Mouse (Mus musculus) MEL (cell line): ENCODE results near the gene Tmem132b. TPM values are rescaled to one million over a fixed set of nuclear protein-coding genes. Genes with fewer than 3 reads are reported as not detected.

Source experiments
- DNase-seq: peaks from one replicate; pipeline ENCODE4 v3.0.0; 2011; ENCODE audit warnings: low read depth, low spot score
- H3K27ac ChIP-seq: 2 replicates; pipeline ENCODE4 v1.5.1; 2012; ENCODE audit warnings: low read depth, mild to moderate bottlenecking, control low read depth, low read length, moderate library complexity; ENCODE audit not compliant: control insufficient read depth
- H3K27me3 ChIP-seq, 2 experiments: fragments of 150-350 bp in 1 of 2; sonication (generic) in 1 of 2; 2 replicates each; pipeline ENCODE4 v1.6.1; 2012; ENCODE audit warnings: low read length in 2 of 2, mild to moderate bottlenecking in 2 of 2, improper control_type of control experiment in 1 of 2, moderate library complexity in 1 of 2; ENCODE audit not compliant: insufficient read depth in 2 of 2, control insufficient read depth in 1 of 2
- H3K36me3 ChIP-seq, 2 experiments: 2 replicates each; pipeline ENCODE4 v1.6.1; 2012 to 2014; ENCODE audit warnings: low read length in 2 of 2, improper control_type of control experiment in 1 of 2, inconsistent platforms in 1 of 2, mild to moderate bottlenecking in 1 of 2; ENCODE audit not compliant: insufficient read depth in 2 of 2, control insufficient read depth in 1 of 2
- H3K4me1 ChIP-seq, 2 experiments: fragments of 150-350 bp in 1 of 2; sonication (generic) in 1 of 2; 2 replicates each; pipeline ENCODE4 v1.6.1; 2012; ENCODE audit warnings: low read length in 2 of 2, improper control_type of control experiment in 1 of 2, mild to moderate bottlenecking in 1 of 2; ENCODE audit not compliant: insufficient read depth in 2 of 2, control insufficient read depth in 1 of 2
- H3K4me3 ChIP-seq, 2 experiments: fragments of 150-350 bp in 1 of 2; sonication (generic) in 1 of 2; 2 replicates each; pipeline ENCODE4 v1.5.1; 2012; ENCODE audit warnings: low read depth in 2 of 2, low read length in 2 of 2, mild to moderate bottlenecking in 2 of 2, moderate library complexity in 2 of 2, control low read depth in 1 of 2, improper control_type of control experiment in 1 of 2; ENCODE audit not compliant: control insufficient read depth in 1 of 2, insufficient read depth in 1 of 2
- H3K79me2 ChIP-seq: 2 replicates; pipeline ENCODE4 v1.6.1; 2012; ENCODE audit warnings: mild to moderate bottlenecking, low read length, moderate library complexity; ENCODE audit not compliant: control insufficient read depth, poor library complexity, insufficient read depth
- H3K9ac ChIP-seq: 2 replicates; pipeline ENCODE4 v1.6.1; 2012; ENCODE audit warnings: low read depth, mild to moderate bottlenecking, control low read depth, low read length, moderate library complexity; ENCODE audit not compliant: control insufficient read depth, poor library complexity, severe bottlenecking
- H3K9me3 ChIP-seq: fragments of 150-350 bp; sonication (generic); replicated peaks from 2 replicates; pipeline ENCODE4 v1.6.1; 2012; ENCODE audit warnings: mild to moderate bottlenecking, low read length, improper control_type of control experiment, moderate library complexity; ENCODE audit not compliant: insufficient read depth
- BHLHE40 ChIP-seq: IDR thresholded peaks from 2 replicates; pipeline ENCODE4 v1.6.1; 2012; ENCODE audit warnings: low read depth, mild to moderate bottlenecking, inconsistent platforms, low read length, improper control_type of control experiment, borderline replicate concordance
- CHD1 ChIP-seq: IDR thresholded peaks from 2 replicates; pipeline ENCODE4 v1.6.1; 2012; ENCODE audit warnings: low read depth, mild to moderate bottlenecking, inconsistent platforms, low read length, improper control_type of control experiment
- CHD2 ChIP-seq: IDR thresholded peaks from 2 replicates; pipeline ENCODE4 v1.6.1; 2011; ENCODE audit warnings: low read length, improper control_type of control experiment
- CTCF ChIP-seq, 3 experiments: IDR thresholded peaks in 2 of 3; conservative IDR thresholded peaks in 1 of 3; 2 replicates each; pipeline ENCODE4 v1.5.1; 2011 to 2012; ENCODE audit warnings: low read length in 3 of 3, low read depth in 2 of 3, mild to moderate bottlenecking in 2 of 3, improper control_type of control experiment in 1 of 3, inconsistent platforms in 1 of 3, mixed read lengths in 1 of 3, moderate library complexity in 1 of 3; ENCODE audit not compliant: control insufficient read depth in 1 of 3, insufficient read depth in 1 of 3, poor library complexity in 1 of 3, severe bottlenecking in 1 of 3
- E2F4 ChIP-seq: IDR thresholded peaks from 2 replicates; pipeline ENCODE4 v1.6.1; 2011; ENCODE audit warnings: low read depth, low read length, improper control_type of control experiment, borderline replicate concordance
- EP300 ChIP-seq, 2 experiments: IDR thresholded peaks; 2 replicates each; pipeline ENCODE4 v1.6.1; 2011; ENCODE audit warnings: improper control_type of control experiment in 2 of 2, low read length in 2 of 2, low read depth in 1 of 2, mild to moderate bottlenecking in 1 of 2
- ETS1 ChIP-seq: IDR thresholded peaks from 2 replicates; pipeline ENCODE4 v1.6.1; 2012; ENCODE audit warnings: low read depth, mild to moderate bottlenecking, inconsistent platforms, low read length, improper control_type of control experiment, moderate library complexity
- GABPA ChIP-seq: IDR thresholded peaks from 2 replicates; pipeline ENCODE4 v1.6.1; 2012; ENCODE audit warnings: low read depth, mild to moderate bottlenecking, inconsistent platforms, low read length, improper control_type of control experiment, moderate library complexity
- HCFC1 ChIP-seq: IDR thresholded peaks from 2 replicates; pipeline ENCODE4 v1.6.1; 2012; ENCODE audit warnings: low read depth, mild to moderate bottlenecking, inconsistent platforms, low read length, improper control_type of control experiment, moderate library complexity
- KAT2A ChIP-seq: conservative IDR thresholded peaks from 2 replicates; pipeline ENCODE4 v1.6.1; 2012; ENCODE audit warnings: low read depth, low read length, improper control_type of control experiment, inconsistent platforms
- MAFK ChIP-seq: IDR thresholded peaks from 2 replicates; pipeline ENCODE4 v1.6.1; 2011; ENCODE audit warnings: low read depth, mild to moderate bottlenecking, low read length, improper control_type of control experiment, borderline replicate concordance
- MXI1 ChIP-seq: IDR thresholded peaks from 2 replicates; pipeline ENCODE4 v1.6.1; 2011; ENCODE audit warnings: mild to moderate bottlenecking, low read depth, low read length, improper control_type of control experiment
- MYC ChIP-seq: IDR thresholded peaks from 2 replicates; pipeline ENCODE4 v1.6.1; 2011; ENCODE audit warnings: low read depth, mild to moderate bottlenecking, low read length, improper control_type of control experiment, moderate library complexity
- NELFE ChIP-seq: IDR thresholded peaks from 2 replicates; pipeline ENCODE4 v1.6.1; 2011; ENCODE audit warnings: low read depth, low read length, improper control_type of control experiment
- POLR2A ChIP-seq, 2 experiments: IDR thresholded peaks; 2 replicates each; pipeline ENCODE4 v1.6.1; 2011 to 2012; ENCODE audit warnings: low read length in 2 of 2, mild to moderate bottlenecking in 2 of 2, control low read depth in 1 of 2, improper control_type of control experiment in 1 of 2, low read depth in 1 of 2, moderate library complexity in 1 of 2; ENCODE audit not compliant: control insufficient read depth in 1 of 2, insufficient read depth in 1 of 2, poor library complexity in 1 of 2
- POLR2AphosphoS2 ChIP-seq: IDR thresholded peaks from 2 replicates; pipeline ENCODE4 v1.6.1; 2011; ENCODE audit warnings: low read length, improper control_type of control experiment
- RAD21 ChIP-seq: IDR thresholded peaks from 2 replicates; pipeline ENCODE4 v1.6.1; 2011; ENCODE audit warnings: mild to moderate bottlenecking, low read depth, low read length, improper control_type of control experiment
- RCOR1 ChIP-seq: IDR thresholded peaks from 2 replicates; pipeline ENCODE4 v1.6.1; 2012; ENCODE audit warnings: low read depth, mild to moderate bottlenecking, inconsistent platforms, low read length, improper control_type of control experiment
- SIN3A ChIP-seq: IDR thresholded peaks from 2 replicates; pipeline ENCODE4 v1.6.1; 2012; ENCODE audit warnings: low read length, improper control_type of control experiment, inconsistent platforms
- SMC3 ChIP-seq: IDR thresholded peaks from 2 replicates; pipeline ENCODE4 v1.6.1; 2011; ENCODE audit warnings: low read depth, low read length, improper control_type of control experiment
- TAL1 ChIP-seq: IDR thresholded peaks from 2 replicates; pipeline ENCODE4 v1.6.1; 2012; ENCODE audit warnings: mild to moderate bottlenecking, inconsistent platforms, low read length, moderate library complexity, mixed read lengths
- TBP ChIP-seq: IDR thresholded peaks from 2 replicates; pipeline ENCODE4 v1.8.0; 2011; ENCODE audit warnings: low read depth, low read length, improper control_type of control experiment
- ZC3H11A ChIP-seq: IDR thresholded peaks from 2 replicates; pipeline ENCODE4 v1.6.1; 2012; ENCODE audit warnings: low read depth, mild to moderate bottlenecking, inconsistent platforms, low read length, improper control_type of control experiment
- ZNF384 ChIP-seq: IDR thresholded peaks from 2 replicates; pipeline ENCODE4 v1.6.1; 2012; ENCODE audit warnings: low read depth, mild to moderate bottlenecking, inconsistent platforms, low read length, improper control_type of control experiment
- polyA plus RNA-seq, 2 experiments: library from polyadenylated mRNA; stranded (reverse) in 1 of 2; unstranded in 1 of 2; fragments of >175 nt in 1 of 2; fragments of >200 nt in 1 of 2; gene quantifications; 2 replicates each; pipeline versions ENCODE4 v1.2.1 to v1.2.4; 2012; ENCODE audit warnings: low replicate concordance in 2 of 2, low read depth in 1 of 2; ENCODE audit not compliant: insufficient read length in 2 of 2, insufficient read depth in 1 of 2, missing spikeins in 1 of 2
- total RNA-seq: library from RNA; depleted of rRNA; stranded (reverse); fragments of 300-350 nt; gene quantifications from 2 replicates; pipeline ENCODE4 v1.2.3, GENCODE M21; 2012

The Tmem132b gene
- total and polyA plus RNA-seq, 3 experiments, result not detected

- H3K4me1 ChIP-seq, result no peaks in the 10 kb centered on the region
- no peaks in the 10 kb centered on the region for H3K36me3 ChIP-seq
- H3K27ac ChIP-seq, result no peak overlapping the region
- no peaks in the 10 kb centered on the region for H3K79me2 ChIP-seq
- TF ChIP-seq CTCF (IDR thresholded peaks at IDR 0.05 in 2 of 3, conservative IDR thresholded peaks at IDR 0.05 in 1 of 3; ENCODE audit: control insufficient read depth in 1 of 3, insufficient read depth in 1 of 3, low read depth in 2 of 3, low read length in 3 of 3, poor library complexity in 1 of 3, severe bottlenecking in 1 of 3) (no peak), POLR2AphosphoS2 (no peak), MYC (no peak), KAT2A (no peak), RCOR1 (no peak), ETS1 (no peak), BHLHE40 (no peak), EP300 (IDR thresholded peaks at IDR 0.05; ENCODE audit: low read depth in 1 of 2, low read length in 2 of 2) (no peak), CHD2 (no peak), GABPA (no peak), HCFC1 (no peak), MAFK (no peak)
- no peak overlapping the region for H3K4me3 ChIP-seq
- no peaks in the 10 kb centered on the region for H3K27me3 ChIP-seq
- H3K9me3 ChIP-seq, result no peaks in the 10 kb centered on the region
- no peak for DNase-seq
- no peak overlapping the region for H3K9ac ChIP-seq
These were observed 219.9 kb downstream of the Tmem132b start for GRCm38 (mm10) chr5:125751481-125751880.

- Histone ChIP-seq H3K36me3 (no peaks in the 10 kb centered on the region), H3K9me3 (no peaks in the 10 kb centered on the region), H3K4me3 (no peak overlapping the region), H3K27me3 (no peaks in the 10 kb centered on the region), H3K79me2 (no peaks in the 10 kb centered on the region), H3K27ac (no peak overlapping the region), H3K4me1 (no peaks in the 10 kb centered on the region), H3K9ac (no peak overlapping the region)
- DNase-seq, result no peak
- TF ChIP-seq SMC3, result no peak
- no peak for TF ChIP-seq MXI1
- TF ChIP-seq RAD21, result no peak
- no peak for TF ChIP-seq TBP
- TF ChIP-seq SIN3A, result no peak
- TF ChIP-seq GABPA, result no peak
- no peak for TF ChIP-seq E2F4
- no peak for TF ChIP-seq ETS1
- no peak for TF ChIP-seq CHD1
- no peak for TF ChIP-seq MAFK
- TF ChIP-seq ZNF384, result no peak
- no peak for TF ChIP-seq NELFE
- TF ChIP-seq ZC3H11A, result no peak
- no peak for TF ChIP-seq POLR2A (IDR thresholded peaks at IDR 0.05; ENCODE audit: control insufficient read depth in 1 of 2, insufficient read depth in 1 of 2, low read depth in 1 of 2, low read length in 2 of 2, poor library complexity in 1 of 2)
- TF ChIP-seq TAL1, result no peak
- TF ChIP-seq POLR2AphosphoS2, result no peak
- TF ChIP-seq KAT2A, result no peak
These were observed 221.0 kb downstream of the Tmem132b start for GRCm38 (mm10) chr5:125752546-125752945.
